Mouse (Mus musculus) megakaryocyte, embryonic 14.5 days (primary cell): ENCODE results near the gene Foxp2.

Source experiments
- FLI1 ChIP-seq: IDR thresholded peaks from 2 replicates; pipeline ENCODE4 v1.6.1; 2012; ENCODE audit warnings: low read length, inconsistent platforms, mixed read lengths
- GATA1 ChIP-seq: IDR thresholded peaks from 3 replicates; pipeline ENCODE4 v1.6.1; 2012; ENCODE audit warnings: mixed read lengths, low read length, inconsistent platforms, borderline replicate concordance

DNA sequence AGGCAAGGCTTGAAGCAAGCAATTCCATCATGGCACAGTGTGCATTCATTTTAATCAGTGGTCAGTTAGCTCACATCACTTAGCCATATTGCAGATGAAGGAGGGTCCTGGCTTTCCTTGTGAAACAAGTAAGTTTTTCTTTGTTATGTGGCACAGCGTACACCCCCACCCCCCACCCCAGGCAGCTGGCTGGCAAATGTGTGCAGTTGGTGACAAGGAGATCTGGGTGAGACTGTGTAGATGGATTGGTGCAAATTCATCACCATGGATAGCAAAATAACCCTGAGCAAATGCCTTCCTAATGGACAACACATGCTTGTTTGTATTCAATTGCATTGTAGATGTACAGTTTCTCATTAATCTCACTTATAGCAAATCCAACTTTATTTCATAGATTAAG is 240.9 kb downstream of the Foxp2 start:
- TF ChIP-seq FLI1 (no peak), GATA1 (no peak)
